Mouse (Mus musculus) embryo, embryonic 11.5 days (tissue): ENCODE results near the gene Def6.
A peak's percentile ranks its signal among the peaks of the same experiment; 100 is the strongest.
"Not testable (repeated sequence)": the region's sequence is repeated elsewhere in the genome, so short reads cannot be mapped to it uniquely, and the experiment has no call there.

Source experiments
- DNase-seq: peaks from one replicate; pipeline ENCODE4 v3.0.0-alpha.2; 2012; ENCODE audit warnings: low read depth, low spot score

Gene Def6

GRCm38 (mm10) chr17:28208314-28208612 lies 685 bp downstream of the Def6 start:
- DNase-seq: no peak

- no peak for DNase-seq
These were observed 2.0 kb downstream of the Def6 start for GRCm38 (mm10) chr17:28209457-28210110.

- DNase-seq: no peak
These were observed 4.4 kb downstream of the Def6 start for GRCm38 (mm10) chr17:28211921-28212341.

- no peak for DNase-seq
These were observed 4.8 kb downstream of the Def6 start for GRCm38 (mm10) chr17:28212391-28212790.

- no peak for DNase-seq
These were observed 5.7 kb downstream of the Def6 start for GRCm38 (mm10) chr17:28213236-28213635.

GRCm38 (mm10) chr17:28216791-28217190 lies 9.2 kb downstream of the Def6 start:
- no peak for DNase-seq

GRCm38 (mm10) chr17:28217721-28218649 lies 10.4 kb downstream of the Def6 start:
- no peak for DNase-seq

- DNase-seq: not testable (repeated sequence)
These were observed 14.9 kb downstream of the Def6 start for GRCm38 (mm10) chr17:28222463-28222862.

GRCm38 (mm10) chr17:28223561-28224391 lies 16.2 kb downstream of the Def6 start:
- peak; percentile 74 for DNase-seq

GRCm38 (mm10) chr17:28224615-28225014 lies 17.0 kb downstream of the Def6 start:
- no peak for DNase-seq

GRCm38 (mm10) chr17:28226014-28226413 lies 18.4 kb downstream of the Def6 start:
- peak; percentile 86 for DNase-seq

GRCm38 (mm10) chr17:28230486-28230885 lies 22.9 kb downstream of the Def6 start:
- no peak for DNase-seq

GRCm38 (mm10) chr17:28231026-28231736 lies 23.6 kb downstream of the Def6 start:
- DNase-seq: no peak

- peak; percentile 94 for DNase-seq
These were observed 25.0 kb downstream of the Def6 start, which contains the start of gene Ppard for GRCm38 (mm10) chr17:28232475-28233060. Ppard (plus strand) TSS chr17:28232700.

- no peak for DNase-seq
These were observed 25.6 kb downstream of the Def6 start for GRCm38 (mm10) chr17:28233091-28233731.

- DNase-seq: no peak
These were observed 27.1 kb downstream of the Def6 start for GRCm38 (mm10) chr17:28234641-28235040.

- no peak for DNase-seq
These were observed 28.5 kb downstream of the Def6 start for GRCm38 (mm10) chr17:28235982-28236635.

- DNase-seq: no peak
These were observed 29.0 kb downstream of the Def6 start for GRCm38 (mm10) chr17:28236636-28237015.

GRCm38 (mm10) chr17:28237362-28237761 lies 29.8 kb downstream of the Def6 start:
- DNase-seq: no peak

GRCm38 (mm10) chr17:28237874-28238273 lies 30.3 kb downstream of the Def6 start:
- DNase-seq: no peak
